Mouse (Mus musculus) liver, embryonic 12.5 days (tissue): ENCODE data around the gene Tmem132e. TPM values are rescaled to one million over a fixed set of nuclear protein-coding genes. Genes with fewer than 3 reads are reported as not detected.

Experiments
- ATAC-seq: fragments of 200-750 bp; cut with Nextera tagmentation; 2 replicates; pipeline ENCODE4 v1.8.0; 2017; ENCODE audit warnings: moderate number of reproducible peaks, mild to moderate bottlenecking, moderate library complexity
- H3K27ac ChIP-seq: fragments of 300-500 bp; sonication (generic); 2 replicates; pipeline ENCODE4 v1.5.1; 2016; ENCODE audit warnings: mild to moderate bottlenecking
- H3K27me3 ChIP-seq: fragments of 300-500 bp; sonication (generic); replicated peaks from 2 replicates; pipeline ENCODE4 v1.6.1; 2016; ENCODE audit warnings: mild to moderate bottlenecking, moderate library complexity
- H3K36me3 ChIP-seq: fragments of 300-500 bp; sonication (generic); 2 replicates; pipeline ENCODE4 v1.6.1; 2016; ENCODE audit warnings: mild to moderate bottlenecking, moderate library complexity
- H3K4me1 ChIP-seq: fragments of 300-500 bp; sonication (generic); 2 replicates; pipeline ENCODE4 v1.6.1; 2016
- H3K4me2 ChIP-seq: fragments of 300-500 bp; sonication (generic); 2 replicates; pipeline ENCODE4 v1.6.1; 2016; ENCODE audit warnings: mild to moderate bottlenecking, moderate library complexity
- H3K4me3 ChIP-seq: fragments of 300-500 bp; sonication (generic); 2 replicates; pipeline ENCODE4 v1.5.1; 2016; ENCODE audit warnings: mild to moderate bottlenecking, moderate library complexity
- H3K9ac ChIP-seq: fragments of 300-500 bp; sonication (generic); 2 replicates; pipeline ENCODE4 v1.6.1; 2016; ENCODE audit warnings: mild to moderate bottlenecking, moderate library complexity
- H3K9me3 ChIP-seq: fragments of 300-500 bp; sonication (generic); replicated peaks from 2 replicates; pipeline ENCODE4 v1.6.1; 2016; ENCODE audit warnings: mild to moderate bottlenecking, moderate library complexity
- WGBS: fragments of 180-500 bp; shearing (Covaris S2); methylation state at CpG from one replicate; pipeline ENCODE4 v1.1.7; 2016; ENCODE audit not compliant: insufficient replicate concordance; 5-methylcytosine and 5-hydroxymethylcytosine counted together
- polyA plus RNA-seq: library from polyadenylated mRNA; unstranded; fragments of >200 nt; fragmentation: Nextera tagmentation; extraction: Ambion mirVana; gene quantifications from 2 replicates; pipeline ENCODE4 v1.2.1, GENCODE M21; 2016

Gene Tmem132e
- polyA plus RNA-seq, 1 experiment from 2014 or later: 0.52 TPM

GRCm38 (mm10) chr11:82448485-82448884, 59.8 kb downstream of the Tmem132e start:
- Histone ChIP-seq H3K4me3 (no peak overlapping the region), H3K9ac (no peak overlapping the region), H3K4me2 (no peak overlapping the region), H3K4me1 (no peaks in the 10 kb centered on the region), H3K27me3 (0 out of 2 replicates have a peak, but pooled peaks cover 3% of the 10 kb centered on the region), H3K9me3 (no peaks in the 10 kb centered on the region), H3K36me3 (no peaks in the 10 kb centered on the region), H3K27ac (no peak overlapping the region)
- WGBS: 45% methylated on average over 9 of the region's 9 CpGs
- no peak for ATAC-seq

GRCm38 (mm10) chr11:82452516-82452915, 63.8 kb downstream of the Tmem132e start:
- Histone ChIP-seq H3K4me1 (no peaks in the 10 kb centered on the region), H3K27me3 (no peaks in the 10 kb centered on the region), H3K9me3 (no peaks in the 10 kb centered on the region), H3K36me3 (no peaks in the 10 kb centered on the region), H3K4me3 (no peak overlapping the region), H3K9ac (no peak overlapping the region), H3K4me2 (no peak overlapping the region), H3K27ac (no peak overlapping the region)
- WGBS: 45% methylated on average over 5 of the region's 5 CpGs
- ATAC-seq: no peak

DNA sequence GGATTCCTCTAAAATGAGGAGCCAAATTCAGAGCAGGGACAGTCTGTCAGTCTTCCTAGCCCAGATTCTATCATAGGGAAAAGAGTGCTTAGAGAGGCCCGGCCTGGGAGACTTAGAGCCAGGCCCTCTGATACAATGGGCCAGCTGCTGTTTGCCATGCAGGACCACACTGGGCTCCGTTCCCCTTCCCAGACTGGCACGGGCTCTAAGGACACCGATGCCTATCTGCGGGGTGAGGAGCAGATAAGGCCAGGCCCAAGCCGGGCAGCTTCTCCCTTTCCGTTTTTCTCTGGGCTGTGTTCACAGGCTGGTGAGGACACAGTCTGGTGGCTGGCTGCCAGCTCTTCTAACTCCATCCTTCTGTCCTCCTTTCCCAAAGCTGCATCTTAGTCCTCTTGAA, 64.5 kb downstream of the Tmem132e start:
- Histone ChIP-seq H3K27ac (no peak overlapping the region), H3K9ac (no peak overlapping the region), H3K4me2 (no peak overlapping the region), H3K4me1 (no peaks in the 10 kb centered on the region), H3K36me3 (no peaks in the 10 kb centered on the region), H3K9me3 (no peaks in the 10 kb centered on the region), H3K27me3 (no peaks in the 10 kb centered on the region), H3K4me3 (no peak overlapping the region)
- no peak for ATAC-seq
- 67% methylated on average over 7 of the region's 7 CpGs for WGBS

- no peaks in the 10 kb centered on the region for H3K36me3 ChIP-seq
- H3K4me3 ChIP-seq: no peak overlapping the region
- no peak overlapping the region for H3K9ac ChIP-seq
- ATAC-seq: no peak
- H3K9me3 ChIP-seq: no peaks in the 10 kb centered on the region
- H3K27me3 ChIP-seq: no peaks in the 10 kb centered on the region
- WGBS: 63% methylated on average over 7 of the region's 7 CpGs
- no peak overlapping the region for H3K27ac ChIP-seq
- no peak overlapping the region for H3K4me2 ChIP-seq
- H3K4me1 ChIP-seq: no peaks in the 10 kb centered on the region
Observed at GRCm38 (mm10) chr11:82461326-82461725, 72.6 kb downstream of the Tmem132e start.

- no peak overlapping the region for H3K4me3 ChIP-seq
- 82% methylated on average over 9 of the region's 9 CpGs for WGBS
- no peak overlapping the region for H3K4me2 ChIP-seq
- no peaks in the 10 kb centered on the region for H3K9me3 ChIP-seq
- H3K4me1 ChIP-seq: no peaks in the 10 kb centered on the region
- no peaks in the 10 kb centered on the region for H3K36me3 ChIP-seq
- no peak for ATAC-seq
- H3K27ac ChIP-seq: no peak overlapping the region
- no peaks in the 10 kb centered on the region for H3K27me3 ChIP-seq
- H3K9ac ChIP-seq: no peak overlapping the region
Observed at GRCm38 (mm10) chr11:82465536-82465935, 76.8 kb downstream of the Tmem132e start.

GRCm38 (mm10) chr11:82467218-82467617, 78.5 kb downstream of the Tmem132e start:
- 78% methylated on average over 7 of the region's 7 CpGs for WGBS
- Histone ChIP-seq H3K4me3 (no peak overlapping the region), H3K36me3 (no peaks in the 10 kb centered on the region), H3K4me1 (no peaks in the 10 kb centered on the region), H3K4me2 (no peak overlapping the region), H3K27ac (no peak overlapping the region), H3K9me3 (no peaks in the 10 kb centered on the region), H3K9ac (no peak overlapping the region), H3K27me3 (no peaks in the 10 kb centered on the region)
- no peak for ATAC-seq

GRCm38 (mm10) chr11:82471076-82471475, 82.4 kb downstream of the Tmem132e start:
- no peak overlapping the region for H3K4me2 ChIP-seq
- no peaks in the 10 kb centered on the region for H3K4me1 ChIP-seq
- no peaks in the 10 kb centered on the region for H3K9me3 ChIP-seq
- H3K27me3 ChIP-seq: no peaks in the 10 kb centered on the region
- ATAC-seq: no peak
- no peak overlapping the region for H3K9ac ChIP-seq
- no peak overlapping the region for H3K27ac ChIP-seq
- H3K4me3 ChIP-seq: no peak overlapping the region
- no peaks in the 10 kb centered on the region for H3K36me3 ChIP-seq
- 69% methylated on average over 1 of the region's 1 CpGs for WGBS

DNA sequence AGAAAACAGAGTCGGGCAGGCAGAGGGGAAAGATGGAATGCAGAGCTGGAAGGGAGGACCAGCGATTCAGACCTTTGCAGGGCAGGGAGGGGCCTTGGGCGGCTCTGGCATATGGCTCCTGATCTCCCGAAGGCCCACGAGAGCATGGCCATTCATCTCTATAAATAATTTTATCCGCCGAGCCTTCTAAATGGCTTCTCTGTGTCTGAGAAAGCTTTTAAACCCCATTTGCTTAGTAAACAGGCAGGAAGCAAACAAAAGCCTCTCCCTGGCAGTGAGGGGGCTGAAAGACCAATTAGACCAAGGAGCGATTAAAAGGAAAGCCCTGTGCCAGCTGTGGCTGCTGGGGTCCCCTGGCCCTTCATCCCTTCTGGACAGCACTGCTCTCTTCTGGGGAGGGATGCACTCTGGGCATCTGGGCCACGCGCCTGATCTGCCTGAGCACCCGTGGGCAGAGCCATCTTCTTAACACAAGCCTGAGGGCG, 84.5 kb downstream of the Tmem132e start:
- Histone ChIP-seq H3K9ac (no peak overlapping the region), H3K4me2 (no peak overlapping the region), H3K27ac (no peak overlapping the region), H3K9me3 (no peaks in the 10 kb centered on the region), H3K4me1 (no peaks in the 10 kb centered on the region), H3K27me3 (no peaks in the 10 kb centered on the region), H3K4me3 (no peak overlapping the region), H3K36me3 (no peaks in the 10 kb centered on the region)
- ATAC-seq: no peak
- 54% methylated on average over 12 of the region's 12 CpGs for WGBS

DNA sequence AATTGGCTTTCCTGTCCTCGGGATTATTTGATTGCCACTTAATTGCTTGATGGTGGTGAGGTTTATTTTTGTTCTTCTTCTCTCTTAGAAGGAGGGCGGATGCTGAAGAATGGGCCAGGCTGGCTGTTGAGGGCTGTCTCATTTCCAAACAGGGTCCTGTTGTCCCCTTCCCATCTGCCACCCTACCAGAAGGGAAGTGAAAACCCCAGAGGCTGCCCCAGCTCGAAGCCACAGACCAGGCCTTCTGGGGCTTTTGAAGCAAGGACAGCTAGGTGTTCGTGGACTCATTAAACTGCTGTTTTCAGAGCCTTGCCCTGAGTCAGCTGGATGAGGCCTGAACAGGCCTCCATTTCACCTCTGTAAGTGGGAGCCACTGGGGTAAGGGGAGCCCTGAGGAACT, 87.4 kb downstream of the Tmem132e start:
- H3K4me3 ChIP-seq: no peak overlapping the region
- WGBS: 48% methylated on average over 4 of the region's 4 CpGs
- H3K27ac ChIP-seq: no peak overlapping the region
- no peak overlapping the region for H3K9ac ChIP-seq
- no peak for ATAC-seq
- H3K27me3 ChIP-seq: no peaks in the 10 kb centered on the region
- no peaks in the 10 kb centered on the region for H3K4me1 ChIP-seq
- no peak overlapping the region for H3K4me2 ChIP-seq
- no peaks in the 10 kb centered on the region for H3K36me3 ChIP-seq
- H3K9me3 ChIP-seq: no peaks in the 10 kb centered on the region

GRCm38 (mm10) chr11:82477412-82477811, 88.7 kb downstream of the Tmem132e start:
- 57% methylated on average over 3 of the region's 3 CpGs for WGBS
- no peak overlapping the region for H3K27ac ChIP-seq
- no peaks in the 10 kb centered on the region for H3K9me3 ChIP-seq
- no peaks in the 10 kb centered on the region for H3K36me3 ChIP-seq
- no peak overlapping the region for H3K9ac ChIP-seq
- no peak overlapping the region for H3K4me3 ChIP-seq
- H3K4me1 ChIP-seq: no peaks in the 10 kb centered on the region
- no peak for ATAC-seq
- no peaks in the 10 kb centered on the region for H3K27me3 ChIP-seq
- no peak overlapping the region for H3K4me2 ChIP-seq

DNA sequence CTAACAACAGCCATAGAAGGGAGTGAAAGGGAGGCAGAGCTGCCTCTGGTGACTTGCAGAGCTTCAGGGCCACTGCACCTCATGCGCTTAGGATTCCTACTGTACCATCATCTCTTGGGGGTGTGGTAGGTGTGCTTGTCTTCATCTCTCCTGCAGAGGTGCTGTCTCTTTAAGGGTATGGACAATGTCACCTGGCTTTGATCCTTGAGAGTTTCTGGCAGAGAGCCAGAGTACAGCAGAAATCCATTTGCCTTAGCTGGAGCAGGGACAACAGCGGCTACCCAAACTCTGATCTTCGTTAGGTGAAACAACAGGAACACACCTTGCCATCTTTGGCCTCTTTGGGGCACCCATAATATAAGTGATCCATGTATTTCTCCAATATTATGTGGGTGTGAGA, 92.2 kb downstream of the Tmem132e start:
- Histone ChIP-seq H3K4me2 (no peak overlapping the region), H3K4me3 (no peak overlapping the region), H3K9me3 (no peaks in the 10 kb centered on the region), H3K9ac (no peak overlapping the region), H3K27ac (no peak overlapping the region), H3K27me3 (no peaks in the 10 kb centered on the region), H3K36me3 (no peaks in the 10 kb centered on the region), H3K4me1 (no peaks in the 10 kb centered on the region)
- 75% methylated on average over 3 of the region's 3 CpGs for WGBS
- ATAC-seq: no peak

GRCm38 (mm10) chr11:82487359-82488086, 98.8 kb downstream of the Tmem132e start:
- Histone ChIP-seq H3K36me3 (no peaks in the 10 kb centered on the region), H3K4me1 (no peaks in the 10 kb centered on the region), H3K9ac (no peak overlapping the region), H3K27me3 (no peaks in the 10 kb centered on the region), H3K9me3 (no peaks in the 10 kb centered on the region), H3K4me3 (no peak overlapping the region), H3K27ac (no peak overlapping the region), H3K4me2 (no peak overlapping the region)
- 56% methylated on average over 8 of the region's 8 CpGs for WGBS
- no peak for ATAC-seq

- Histone ChIP-seq H3K4me1 (no peaks in the 10 kb centered on the region), H3K4me2 (no peak overlapping the region), H3K9me3 (no peaks in the 10 kb centered on the region), H3K9ac (no peak overlapping the region), H3K27ac (no peak overlapping the region), H3K27me3 (no peaks in the 10 kb centered on the region), H3K36me3 (no peaks in the 10 kb centered on the region), H3K4me3 (no peak overlapping the region)
- whole genome bisulfite sequencing: 74% methylated on average over 3 of the region's 3 CpGs
- no peak for ATAC-seq
Observed at GRCm38 (mm10) chr11:82490896-82491295, 102.2 kb downstream of the Tmem132e start.
